Mouse (Mus musculus): ENCODE results near the gene Dscam.

DNA sequence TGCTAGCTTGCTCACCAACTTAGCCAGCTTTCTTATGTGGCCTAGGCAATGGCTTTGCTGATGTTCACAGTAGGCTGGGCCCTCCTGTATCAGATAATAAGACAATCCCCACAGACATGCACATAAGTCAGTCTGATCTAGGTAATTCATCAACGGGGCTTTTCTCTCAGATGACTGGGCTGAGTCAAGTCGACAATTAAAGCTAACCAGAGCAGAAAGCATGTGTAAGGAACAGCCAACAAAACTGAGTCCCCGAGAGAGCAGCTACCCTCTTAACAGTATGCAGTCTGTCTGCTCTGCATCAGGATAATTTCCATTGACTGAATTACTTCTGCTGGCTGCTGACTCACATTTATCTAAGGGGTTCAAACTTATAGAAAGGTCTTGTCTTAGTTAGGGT, 603.1 kb downstream of the Dscam start:
- no peak for TF ChIP-seq CTCF (IDR thresholded peaks at IDR 0.05; ENCODE audit: low read depth, low read length)
- no peak for TF ChIP-seq POLR2A (IDR thresholded peaks at IDR 0.05; ENCODE audit: borderline replicate concordance, low read depth, low read length)
